Mouse (Mus musculus): Measurements from ENCODE around the gene Cabp2.
"Not testable (repeated sequence)": the region's sequence is repeated elsewhere in the genome, so short reads cannot be mapped to it uniquely, and the experiment has no call there.

The Cabp2 gene

DNA sequence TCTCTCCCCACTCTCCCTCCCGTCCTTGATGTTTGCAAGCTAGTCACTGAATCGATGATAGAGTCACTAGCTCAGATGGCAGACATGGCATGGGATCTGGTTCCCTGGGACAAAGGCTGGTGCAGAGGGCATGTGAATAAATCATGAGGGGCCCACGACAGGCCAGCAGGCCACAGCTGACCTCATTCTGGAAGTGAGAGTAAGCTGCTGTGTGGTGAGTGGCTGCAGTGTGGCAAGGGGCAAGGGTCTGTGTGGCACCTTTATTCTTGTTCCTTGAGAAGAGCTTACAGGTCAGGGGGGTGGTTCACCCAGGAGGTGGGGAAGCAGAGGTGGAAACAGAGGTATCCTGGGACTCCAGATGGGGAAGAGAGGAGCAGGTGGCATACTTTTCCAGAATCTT is at the start of gene Cabp2:
Cabp2 (plus strand) TSS at position 185 of the 400 bp plus-strand sequence.
- DNase-seq (ENCODE audit: low spot score in 2 of 2), result no peak

DNA sequence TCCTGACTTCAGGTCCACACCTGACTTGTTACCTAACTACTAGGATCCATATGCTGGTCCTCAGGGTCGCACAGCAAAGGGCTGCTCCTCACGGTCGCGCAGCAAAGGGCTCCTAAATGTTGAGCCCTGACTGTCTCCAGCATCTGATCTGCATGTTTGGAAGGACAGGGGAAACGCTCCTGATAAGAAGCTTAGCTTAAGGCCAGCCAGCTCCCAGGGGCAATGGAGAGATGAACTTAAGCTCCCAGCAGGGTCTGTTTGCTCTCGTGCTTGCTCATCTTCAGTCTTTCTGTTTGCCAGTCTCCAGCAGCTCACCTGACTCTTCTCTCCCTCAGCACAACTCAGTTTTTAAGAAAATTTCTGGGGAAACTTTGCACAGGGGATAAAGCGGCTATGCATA is 48.7 kb upstream of the Cabp2 start:
- DNase-seq (ENCODE audit: low spot score in 2 of 2), result no peak

DNA sequence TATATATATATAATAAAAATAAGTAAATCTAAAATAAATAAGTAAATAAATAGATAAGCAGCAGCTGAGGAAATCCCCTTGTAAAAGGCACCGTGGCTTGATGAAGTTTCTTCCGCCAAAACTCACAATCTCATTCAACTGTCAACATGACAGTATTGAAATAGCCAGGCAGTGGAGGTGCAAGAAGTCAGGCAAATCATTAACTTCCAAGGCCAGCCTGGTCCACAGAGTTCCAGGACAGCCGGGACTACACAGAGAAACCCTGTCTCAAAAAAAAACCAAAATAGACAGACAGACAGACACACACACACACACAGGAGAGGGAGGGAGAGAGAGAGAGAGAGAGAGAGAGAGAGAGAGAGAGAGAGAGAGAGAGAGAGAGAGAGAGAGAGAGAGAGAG is 48.1 kb upstream of the Cabp2 start:
- no peak for DNase-seq (ENCODE audit: low spot score in 2 of 2)

DNA sequence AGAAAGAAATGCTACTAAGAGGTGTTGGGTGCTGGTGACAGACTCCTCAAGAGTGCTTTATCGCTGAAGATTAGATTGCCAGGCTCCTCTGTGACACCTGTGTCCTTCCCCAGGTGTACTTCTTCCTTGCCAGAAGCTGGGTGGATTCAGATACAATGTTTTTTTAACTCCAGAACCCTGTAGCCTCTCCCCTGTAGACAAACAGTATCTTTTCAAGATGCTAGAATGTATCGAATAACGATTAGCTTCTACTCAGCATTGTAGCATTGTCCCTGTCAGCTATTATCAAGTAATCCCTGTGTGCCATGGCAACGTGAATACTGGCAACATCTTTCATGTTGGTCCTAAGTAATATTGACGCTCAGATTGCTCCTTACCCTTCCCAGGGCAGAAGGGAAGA is 47.6 kb upstream of the Cabp2 start:
- no peak for DNase-seq (ENCODE audit: low spot score in 2 of 2)

DNA sequence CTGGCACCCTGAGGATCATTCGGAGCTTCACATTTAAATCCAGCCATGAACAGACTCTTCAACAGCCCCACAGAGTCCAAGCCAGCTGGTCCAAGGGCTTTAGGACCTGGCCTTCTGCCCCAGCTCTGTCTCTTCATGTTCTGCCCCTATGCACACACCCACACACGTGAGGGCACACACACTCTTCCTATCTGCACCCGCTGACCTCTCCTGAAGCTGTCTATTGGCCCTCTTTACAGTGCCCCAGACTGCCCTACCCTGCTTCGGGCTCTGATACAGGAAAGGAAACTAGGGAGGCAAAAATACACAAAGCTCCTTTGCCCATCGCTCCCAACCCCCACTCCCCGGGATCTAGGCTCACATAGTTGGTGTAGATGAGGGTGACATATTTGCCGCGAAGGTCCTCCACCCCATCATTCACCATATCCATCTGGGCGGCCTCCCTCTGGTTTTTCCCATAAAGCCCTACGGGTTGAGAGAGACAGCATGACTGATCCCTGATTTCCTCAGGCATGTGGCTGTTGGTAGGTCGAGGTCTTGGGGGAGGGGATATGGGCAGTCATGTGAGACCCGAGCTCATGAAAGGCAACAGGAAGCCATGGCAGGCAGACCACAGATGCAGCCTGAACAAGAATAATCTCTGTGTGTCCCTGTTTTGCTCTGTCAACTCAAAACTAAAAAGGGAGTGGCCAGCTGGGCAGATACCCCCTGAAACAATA is 44.9 kb upstream of the Cabp2 start:
- DNase-seq (ENCODE audit: low spot score in 2 of 2), result no peak

DNA sequence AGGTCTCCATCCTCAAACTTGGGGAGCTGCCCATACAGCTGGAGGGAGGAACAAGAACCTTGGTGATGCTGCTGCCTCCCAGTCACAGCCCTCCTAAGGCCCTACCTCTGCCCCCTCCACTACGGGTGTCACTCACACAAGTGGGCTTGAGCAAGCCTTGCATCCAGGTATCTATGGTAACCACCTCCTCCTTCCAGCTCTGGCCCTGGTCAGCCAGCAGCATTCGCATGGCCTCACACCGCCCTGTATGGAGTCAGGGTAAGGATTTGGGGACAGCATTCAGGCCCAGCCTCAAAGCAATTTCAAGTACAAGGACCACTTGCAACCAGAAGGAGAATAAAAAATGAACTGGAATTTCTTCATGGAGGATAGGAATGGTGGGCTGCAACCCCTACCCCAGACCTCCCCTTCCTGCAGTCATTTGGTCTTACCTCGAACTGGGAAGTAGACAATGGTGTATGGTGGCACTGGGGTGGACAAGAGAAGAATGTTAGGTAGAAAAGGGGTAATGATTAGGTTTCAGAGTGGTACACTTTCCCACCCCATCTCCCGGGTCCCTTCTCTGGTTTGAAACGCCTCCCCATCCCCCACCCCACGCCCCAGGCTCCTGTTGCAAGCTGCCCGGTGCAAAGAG is 44.1 kb upstream of the Cabp2 start:
- not testable (repeated sequence) for DNase-seq (ENCODE audit: low spot score in 2 of 2)

DNA sequence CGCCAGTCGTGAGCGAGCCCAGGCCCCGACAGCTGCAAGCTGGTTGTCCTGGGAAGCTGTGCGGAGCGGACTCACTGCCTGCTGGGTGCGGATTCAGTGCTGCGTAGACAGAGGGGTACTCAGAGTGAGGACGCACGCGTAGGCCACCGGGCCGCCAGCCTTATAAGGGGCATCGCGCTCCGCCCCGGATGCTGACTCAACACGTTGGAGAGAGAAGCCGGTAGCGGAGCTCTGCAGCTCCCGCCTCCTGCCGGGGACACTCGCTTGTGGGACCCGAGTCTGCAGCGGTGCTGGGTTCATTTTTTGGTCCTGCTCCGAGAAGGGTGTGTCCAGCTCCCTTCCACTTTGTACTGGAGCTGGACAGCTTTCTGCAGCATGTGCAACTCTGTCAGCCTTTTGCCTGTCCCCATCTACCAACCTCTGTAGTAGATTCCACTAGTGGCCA is 43.6 kb upstream of the Cabp2 start, which contains the start of gene Gstp1:
Gstp1 (minus strand) TSS at position 198 of the 445 bp plus-strand sequence.
- DNase-seq (ENCODE audit: low spot score in 2 of 2), result peak; percentile 85 to 86

DNA sequence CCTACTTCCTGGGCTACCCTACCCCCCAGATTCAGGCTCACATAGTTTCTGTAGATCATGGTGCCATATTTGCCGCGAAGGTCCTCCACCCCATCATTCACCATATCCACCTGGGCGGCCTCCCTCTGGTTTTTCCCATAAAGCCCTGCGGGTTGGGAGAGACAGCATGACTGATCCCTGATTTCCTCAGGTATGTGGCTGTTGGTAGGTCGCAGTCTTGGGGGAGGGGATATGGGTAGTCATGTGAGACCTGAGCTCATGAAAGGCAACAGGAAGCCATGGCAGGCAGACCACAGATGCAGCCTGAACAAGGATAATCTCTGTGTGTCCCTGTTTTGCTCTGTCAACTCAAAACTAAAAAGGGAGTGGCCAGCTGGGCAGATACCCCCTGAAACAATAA is 40.4 kb upstream of the Cabp2 start:
- DNase-seq (ENCODE audit: low spot score in 2 of 2), result not testable (repeated sequence)

DNA sequence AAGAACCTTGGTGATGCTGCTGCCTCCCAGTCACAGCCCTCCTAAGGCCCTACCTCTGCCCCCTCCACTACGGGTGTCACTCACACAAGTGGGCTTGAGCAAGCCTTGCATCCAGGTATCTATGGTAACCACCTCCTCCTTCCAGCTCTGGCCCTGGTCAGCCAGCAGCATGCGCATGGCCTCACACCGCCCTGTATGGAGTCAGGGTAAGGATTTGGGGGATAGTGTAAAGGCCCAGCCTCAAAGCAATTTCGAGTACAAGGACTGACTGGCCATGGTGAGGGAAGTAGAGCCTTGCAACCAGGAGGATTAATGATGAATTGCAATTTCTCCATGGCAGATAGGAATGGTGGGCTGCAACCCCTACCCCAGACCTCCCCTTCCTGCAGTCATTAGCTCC is 39.9 kb upstream of the Cabp2 start:
- DNase-seq (ENCODE audit: low spot score in 2 of 2), result not testable (repeated sequence)

DNA sequence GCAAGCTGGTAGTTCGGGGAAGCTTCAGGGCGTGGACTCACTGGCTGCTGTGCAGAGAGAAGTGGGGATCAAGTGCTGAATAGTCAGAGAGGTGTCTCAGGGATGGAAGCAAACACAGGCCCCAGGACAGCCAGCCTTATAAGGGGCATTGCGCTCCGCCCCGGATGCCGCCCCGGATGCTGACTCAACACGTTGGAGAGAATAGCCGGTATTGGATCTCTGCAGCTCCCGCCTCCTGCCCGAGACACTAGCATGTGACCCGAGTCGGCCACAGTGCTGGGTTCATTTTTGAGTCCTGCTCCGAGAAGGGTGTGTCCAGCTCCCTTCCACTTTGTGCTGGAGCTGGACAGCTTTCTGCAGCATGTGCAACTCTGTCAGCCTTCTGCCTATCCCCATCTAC is 39.3 kb upstream of the Cabp2 start:
- DNase-seq (ENCODE audit: low spot score in 2 of 2), result peak; percentile 38 to 66

DNA sequence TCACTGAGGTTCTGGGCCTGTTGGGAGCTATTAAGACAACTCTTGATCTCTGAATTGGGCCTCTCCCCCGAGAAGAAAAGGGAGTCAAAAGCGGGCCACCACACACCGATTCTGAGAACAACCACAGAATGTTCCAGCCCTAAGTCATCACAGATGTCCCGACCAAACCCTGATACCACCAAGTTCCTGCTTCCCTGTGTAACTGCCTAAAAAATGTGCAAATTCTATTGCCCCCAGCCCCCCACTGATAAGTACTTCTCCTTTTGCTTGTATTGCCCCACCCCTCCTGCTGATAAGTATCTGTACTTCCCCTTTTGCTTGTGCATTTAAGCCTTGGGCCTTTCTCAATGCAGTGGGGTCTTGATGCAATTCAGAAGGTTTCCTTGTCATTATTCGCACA is 37.3 kb upstream of the Cabp2 start:
- DNase-seq (ENCODE audit: low spot score in 2 of 2), result not testable (repeated sequence)

DNA sequence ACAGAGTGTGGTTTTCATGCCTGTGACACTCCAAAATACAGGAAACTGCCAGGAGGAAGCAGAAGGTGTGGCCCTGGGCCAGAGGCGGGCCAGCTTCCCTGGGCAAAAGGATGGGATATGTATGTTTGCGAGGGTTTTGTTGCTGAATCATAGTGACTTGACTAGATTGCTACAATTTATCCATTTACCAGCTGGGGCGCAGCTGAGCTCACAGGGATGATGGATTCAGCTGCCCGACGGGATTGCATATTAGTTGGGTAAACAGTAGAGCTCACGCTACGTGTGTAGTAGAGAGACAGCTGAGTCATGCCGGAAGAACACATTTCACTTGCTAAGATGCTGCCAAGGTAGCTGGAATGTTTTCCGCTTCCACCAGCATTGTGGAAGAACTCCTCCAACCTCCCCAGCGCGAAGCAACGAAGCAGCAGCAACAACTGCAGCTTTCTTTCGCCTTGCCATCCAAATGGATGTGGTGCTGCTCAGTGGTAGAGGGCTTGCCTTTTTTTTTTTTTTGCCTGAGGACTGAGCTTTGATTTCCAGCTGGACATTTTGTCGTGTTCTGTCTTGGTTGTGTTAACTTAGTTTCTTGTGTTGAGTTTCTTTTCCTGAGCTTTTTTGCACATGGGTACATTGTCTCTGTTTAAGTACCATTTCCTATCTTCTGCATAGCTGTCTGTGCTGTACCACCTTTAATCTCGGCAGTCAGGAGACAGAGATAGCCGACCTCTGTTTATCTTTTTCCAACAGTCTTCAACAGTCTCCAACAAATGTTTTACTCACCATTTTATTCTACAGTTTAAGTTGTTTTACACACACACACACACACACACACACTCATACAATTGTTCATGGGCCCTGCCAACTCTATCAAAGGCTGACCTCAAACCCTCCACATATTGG is 35.2 kb upstream of the Cabp2 start, which contains the start of gene Gstp2:
Gstp2 (minus strand) TSS at position 58 of the 900 bp plus-strand sequence.
- DNase-seq (ENCODE audit: low spot score in 2 of 2), result peak; percentile 72 to 75

DNA sequence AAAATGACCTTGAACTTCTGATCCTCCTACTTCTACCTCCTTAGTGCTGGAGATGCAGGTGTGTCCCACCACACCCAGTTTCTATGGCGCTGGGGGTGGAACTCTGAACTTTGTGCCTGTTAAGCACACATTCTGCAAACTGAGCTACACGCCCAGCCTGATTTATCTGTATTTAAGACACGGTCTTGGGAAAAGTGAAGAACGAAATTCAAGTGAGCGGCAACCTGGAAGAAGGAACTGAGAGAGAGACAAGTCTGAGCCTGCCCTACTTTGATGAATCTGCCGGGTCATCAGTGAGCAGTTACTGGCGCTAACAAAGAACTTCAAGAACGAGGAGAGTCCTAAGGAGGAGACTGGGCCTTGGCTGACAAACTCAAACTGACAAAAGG is 34.5 kb upstream of the Cabp2 start:
- no peak for DNase-seq (ENCODE audit: low spot score in 2 of 2)

DNA sequence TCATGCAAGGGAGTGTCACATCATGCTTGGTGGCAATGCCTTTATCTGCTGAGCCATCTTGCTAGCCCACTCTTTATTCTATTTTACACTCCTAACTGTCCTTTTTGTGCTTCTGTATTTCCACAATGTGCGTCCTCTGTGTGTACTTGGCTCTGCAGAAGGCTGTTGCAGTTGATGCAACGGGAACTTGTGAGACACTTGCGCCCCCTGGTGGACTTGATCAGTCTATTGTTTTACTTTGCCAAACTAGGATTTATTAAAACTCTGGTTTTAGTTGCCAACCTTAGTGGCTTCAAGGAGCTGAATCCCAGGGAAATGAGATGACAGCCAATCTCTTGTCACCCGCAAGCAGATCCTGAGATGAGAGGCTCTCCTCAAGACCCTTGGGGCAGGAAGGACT is 33.5 kb upstream of the Cabp2 start:
- DNase-seq (ENCODE audit: low spot score in 2 of 2), result peak; percentile 38 to 81

DNA sequence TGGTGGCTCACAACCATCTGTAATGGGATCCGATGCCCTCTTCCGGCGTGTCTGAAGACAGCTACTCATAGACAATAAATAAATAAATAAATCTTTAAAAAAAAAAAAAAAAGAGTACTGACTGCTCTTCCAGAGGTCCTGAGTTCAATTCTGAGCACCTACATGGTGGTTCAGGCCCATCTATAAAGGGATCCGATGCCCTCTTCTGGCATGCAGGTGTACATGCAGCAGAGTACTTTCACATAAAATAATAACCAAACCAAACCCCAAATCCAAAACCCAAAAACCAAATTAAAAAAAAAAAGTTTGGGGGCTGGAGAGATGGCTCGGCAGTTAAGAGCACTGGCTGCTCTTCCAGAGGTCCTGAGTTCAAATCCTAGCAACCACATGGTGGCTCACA is 32.3 kb upstream of the Cabp2 start:
- DNase-seq (ENCODE audit: low spot score in 2 of 2), result not testable (repeated sequence)

DNA sequence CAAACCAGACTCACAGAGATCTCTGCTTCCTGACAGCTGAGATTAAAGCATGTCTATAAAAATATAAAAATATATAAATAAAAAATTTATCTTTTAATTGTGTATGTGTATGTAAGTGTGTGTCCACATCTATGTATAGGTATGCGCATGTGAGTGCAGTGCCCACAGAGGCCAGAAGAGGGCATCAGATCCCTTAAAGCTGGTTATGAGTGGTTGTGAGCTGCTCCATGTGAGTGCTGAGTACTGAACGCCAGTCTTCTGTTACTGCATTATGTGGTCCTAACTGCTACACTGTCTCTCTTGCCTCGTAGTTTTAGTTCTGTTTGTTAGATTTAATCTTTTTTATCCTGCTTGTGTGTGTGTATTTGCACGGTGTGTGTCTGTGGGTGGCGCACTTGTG is 30.4 kb upstream of the Cabp2 start:
- DNase-seq (ENCODE audit: low spot score in 2 of 2), result no peak

DNA sequence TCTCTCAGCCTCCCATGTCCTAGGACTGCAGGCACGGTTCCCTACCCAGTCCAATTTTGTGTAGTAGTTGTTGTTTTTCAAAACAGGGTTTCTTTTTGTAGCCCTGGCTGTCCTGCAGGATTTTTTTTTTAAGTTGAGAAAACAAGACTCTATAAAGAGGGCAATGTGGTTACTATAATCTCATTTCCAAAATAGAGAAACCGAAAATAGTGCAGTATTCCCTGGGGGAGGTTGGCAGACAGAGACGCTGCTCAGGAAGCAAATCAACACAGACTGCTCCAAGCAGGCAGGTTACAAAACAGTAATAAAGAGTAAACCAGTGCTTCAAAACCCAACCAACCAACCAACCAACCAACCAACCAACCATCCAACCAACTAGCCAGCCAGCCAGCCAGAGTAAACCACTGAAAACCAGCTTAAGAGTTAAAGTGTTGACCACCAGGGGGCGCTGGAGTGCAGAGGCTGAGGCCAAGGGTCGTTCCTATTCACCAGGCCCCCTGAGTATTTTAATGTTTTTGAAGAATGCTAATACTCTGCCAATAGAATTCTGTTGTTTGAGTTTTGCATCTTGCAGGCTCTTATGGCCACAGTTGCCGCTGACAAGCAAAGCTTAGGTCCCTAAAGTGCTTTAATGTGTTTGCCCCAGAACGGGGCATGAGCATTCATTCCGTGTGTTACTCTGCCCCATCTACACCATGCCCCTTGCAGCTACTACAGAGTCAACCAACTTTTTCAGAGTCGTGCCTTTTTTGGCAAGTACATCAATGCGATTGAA is 29.4 kb upstream of the Cabp2 start:
- peak; percentile 37 to 83 for DNase-seq (ENCODE audit: low spot score in 2 of 2)

DNA sequence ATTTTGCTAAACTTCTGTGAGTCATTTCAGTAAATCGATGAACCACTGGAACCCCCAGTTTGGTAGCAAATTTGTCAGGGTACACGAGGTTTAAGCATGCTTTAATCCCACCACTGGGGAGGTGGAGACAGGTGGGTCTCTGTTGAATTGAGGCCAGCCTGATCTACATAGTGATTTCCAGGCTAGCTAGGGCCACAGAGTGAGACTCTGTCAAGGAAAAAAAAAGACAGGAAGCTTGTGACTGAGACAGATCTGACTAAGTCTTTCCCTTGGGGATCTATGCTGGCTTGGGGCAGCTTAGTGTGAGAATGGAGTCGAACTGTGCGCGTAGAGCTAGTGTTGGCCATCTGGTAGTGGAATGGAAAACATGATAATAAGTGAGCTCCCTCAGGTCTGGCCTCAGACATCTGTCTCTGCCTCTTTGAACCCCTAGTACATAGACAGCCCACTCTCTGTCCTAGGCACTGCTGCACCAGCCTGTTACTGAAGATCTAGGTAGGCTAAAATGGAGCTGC is 28.8 kb upstream of the Cabp2 start:
- no peak for DNase-seq (ENCODE audit: low spot score in 2 of 2)

DNA sequence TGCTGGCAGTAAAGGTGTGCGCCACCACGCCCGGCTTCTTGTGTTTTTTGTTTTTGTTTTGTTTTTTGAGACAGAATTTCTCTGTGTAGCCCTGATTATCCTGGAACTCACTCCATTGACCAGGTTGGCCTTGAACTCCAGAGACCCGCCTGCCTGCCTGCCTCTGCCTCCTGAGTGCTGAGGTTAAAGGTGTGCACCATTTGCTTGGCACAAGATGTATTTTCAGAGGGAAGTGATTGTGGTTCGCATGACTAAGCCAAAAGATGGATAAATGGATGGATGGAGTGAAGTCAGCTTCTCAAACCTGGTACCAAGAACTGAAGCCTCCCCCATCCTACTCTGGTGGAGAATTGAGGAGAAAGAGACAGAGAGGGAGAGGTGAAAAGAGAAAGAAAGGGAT is 26.8 kb upstream of the Cabp2 start:
- no peak for DNase-seq (ENCODE audit: low spot score in 2 of 2)

DNA sequence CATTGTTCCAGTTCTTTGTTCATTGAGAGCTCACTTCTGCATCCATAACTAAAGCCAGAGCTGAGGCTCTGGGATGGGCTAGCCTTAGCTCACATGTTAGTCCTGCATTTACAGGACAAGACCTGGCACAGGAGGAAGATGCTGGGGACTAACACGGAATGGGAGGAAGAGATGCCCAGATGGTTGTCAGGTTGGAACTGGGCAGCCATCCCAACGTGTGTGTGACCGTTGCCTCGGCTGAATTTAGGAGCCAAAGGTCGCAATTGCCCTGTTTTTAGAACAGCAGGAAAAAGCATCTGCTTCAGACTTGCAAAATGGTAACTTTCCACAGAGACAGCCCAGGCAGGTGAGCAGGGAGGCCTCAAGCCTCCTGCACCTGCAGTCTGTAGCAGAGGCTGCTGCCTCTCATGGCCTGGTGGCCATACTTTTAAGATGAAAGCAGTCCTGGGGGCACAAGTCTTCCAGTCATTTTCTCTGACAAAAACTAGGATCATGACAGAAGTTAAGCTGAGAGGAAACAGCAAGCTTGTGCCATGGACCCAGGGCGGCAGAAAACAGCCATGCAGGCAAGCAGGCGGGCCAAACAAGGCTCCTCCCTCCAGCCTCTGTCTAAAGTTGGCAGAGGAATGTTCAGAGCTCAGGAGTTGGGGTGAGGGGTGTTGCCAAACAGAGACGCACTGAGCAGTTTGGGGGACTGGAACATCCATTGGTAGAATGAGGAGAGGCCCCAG is 26.0 kb upstream of the Cabp2 start:
- no peak for DNase-seq (ENCODE audit: low spot score in 2 of 2)

Data from urinary bladder, postnatal 4 days (tissue).